Mouse (Mus musculus): ENCODE measurements around the gene Fam174a. TPM values are rescaled to one million over a fixed set of nuclear protein-coding genes. Genes with fewer than 3 reads are reported as not detected.

Fam174a gene
- total RNA-seq (2012; rRNA removed) = 4.4 and 4.7 TPM in 2 replicates

- Histone ChIP-seq H3K36me3 (ENCODE audit: control insufficient read depth, insufficient read depth, low read length, poor library complexity, severe bottlenecking) (no peaks in the 10 kb centered on the region), H3K9ac (ENCODE audit: insufficient read depth, low read depth, low read length, poor library complexity, severe bottlenecking) (peak within 1 kb of the TSS; percentile 76), H3K4me3 (ENCODE audit: insufficient read depth in 1 of 2, low read depth in 1 of 2, low read length in 2 of 2, poor library complexity in 1 of 2, severe bottlenecking in 1 of 2) (peak within 1 kb of the TSS; percentile 80 to 81), H3K9me3 (ENCODE audit: control insufficient read depth, insufficient read depth, low read depth, low read length) (no peaks in the 10 kb centered on the region), H3K4me1 (ENCODE audit: control insufficient read depth in 2 of 2, insufficient read depth in 2 of 2, low read length in 2 of 2, poor library complexity in 1 of 2) (peaks cover 0 to 5% of the 10 kb centered on the region in 2 experiments; a peak in 1 of 4 replicates), H3K27ac (ENCODE audit: insufficient read depth, low read depth, low read length, poor library complexity, severe bottlenecking) (no peak within 1 kb of the TSS)
- TF ChIP-seq ZC3H11A (IDR thresholded peaks at IDR 0.05; ENCODE audit: borderline replicate concordance, low read depth, low read length) (no peak), CHD2 (IDR thresholded peaks at IDR 0.05; ENCODE audit: low read depth, low read length) (no peak), MAFK (IDR thresholded peaks at IDR 0.05; ENCODE audit: insufficient read depth, low read depth, low read length) (no peak), HCFC1 (IDR thresholded peaks at IDR 0.05; ENCODE audit: borderline replicate concordance, insufficient read depth, low read length) (no peak), ZNF384 (IDR thresholded peaks at IDR 0.05; ENCODE audit: low read depth, low read length) (no peak)
- peak; percentile 74 for DNase-seq (ENCODE audit: low read depth, low spot score)
- in situ Hi-C loops (cut with MboI; ENCODE audit: low sequenced_read_pairs in 2 of 2, unreplicated experiment in 2 of 2) = no loop called here
Observed at GRCm38 (mm10) chr1:95313393-95314228, at the start of gene Fam174a. Gene Fam174a (plus strand): TSS chr1:95313623.

GRCm38 (mm10) chr1:95263843-95264242, 49.6 kb upstream of the Fam174a start:
- Histone ChIP-seq H3K9me3 (ENCODE audit: control insufficient read depth, insufficient read depth, low read depth, low read length) (no peaks in the 10 kb centered on the region), H3K9ac (ENCODE audit: insufficient read depth, low read depth, low read length, poor library complexity, severe bottlenecking) (no peak overlapping the region), H3K36me3 (ENCODE audit: control insufficient read depth, insufficient read depth, low read length, poor library complexity, severe bottlenecking) (no peaks in the 10 kb centered on the region), H3K4me3 (ENCODE audit: insufficient read depth in 1 of 2, low read depth in 1 of 2, low read length in 2 of 2, poor library complexity in 1 of 2, severe bottlenecking in 1 of 2) (no peak overlapping the region), H3K4me1 (ENCODE audit: control insufficient read depth in 2 of 2, insufficient read depth in 2 of 2, low read length in 2 of 2, poor library complexity in 1 of 2) (no peaks in the 10 kb centered on the region), H3K27ac (ENCODE audit: insufficient read depth, low read depth, low read length, poor library complexity, severe bottlenecking) (no peak overlapping the region)
- TF ChIP-seq ZC3H11A (IDR thresholded peaks at IDR 0.05; ENCODE audit: borderline replicate concordance, low read depth, low read length) (no peak), ZNF384 (IDR thresholded peaks at IDR 0.05; ENCODE audit: low read depth, low read length) (no peak), MAFK (IDR thresholded peaks at IDR 0.05; ENCODE audit: insufficient read depth, low read depth, low read length) (no peak), HCFC1 (IDR thresholded peaks at IDR 0.05; ENCODE audit: borderline replicate concordance, insufficient read depth, low read length) (no peak), CHD2 (IDR thresholded peaks at IDR 0.05; ENCODE audit: low read depth, low read length) (no peak)
- no peak for DNase-seq (ENCODE audit: low read depth, low spot score)
- in situ Hi-C loops (cut with MboI; ENCODE audit: low sequenced_read_pairs in 2 of 2, unreplicated experiment in 2 of 2) = no loop called here

- no peaks in the 10 kb centered on the region for H3K9me3 ChIP-seq (ENCODE audit: control insufficient read depth, insufficient read depth, low read depth, low read length)
- in situ Hi-C loops (cut with MboI; ENCODE audit: low sequenced_read_pairs in 2 of 2, unreplicated experiment in 2 of 2) = no loop called here
- DNase-seq (ENCODE audit: low read depth, low spot score) = no peak
- no peaks in the 10 kb centered on the region for H3K36me3 ChIP-seq (ENCODE audit: control insufficient read depth, insufficient read depth, low read length, poor library complexity, severe bottlenecking)
- H3K9ac ChIP-seq (ENCODE audit: insufficient read depth, low read depth, low read length, poor library complexity, severe bottlenecking) = no peak overlapping the region
- H3K27ac ChIP-seq (ENCODE audit: insufficient read depth, low read depth, low read length, poor library complexity, severe bottlenecking) = no peak overlapping the region
- H3K4me3 ChIP-seq (ENCODE audit: insufficient read depth in 1 of 2, low read depth in 1 of 2, low read length in 2 of 2, poor library complexity in 1 of 2, severe bottlenecking in 1 of 2) = no peak overlapping the region
- no peak for TF ChIP-seq ZNF384 (IDR thresholded peaks at IDR 0.05; ENCODE audit: low read depth, low read length)
- no peak for TF ChIP-seq MAFK (IDR thresholded peaks at IDR 0.05; ENCODE audit: insufficient read depth, low read depth, low read length)
- no peak for TF ChIP-seq HCFC1 (IDR thresholded peaks at IDR 0.05; ENCODE audit: borderline replicate concordance, insufficient read depth, low read length)
- TF ChIP-seq ZC3H11A (IDR thresholded peaks at IDR 0.05; ENCODE audit: borderline replicate concordance, low read depth, low read length) = no peak
- TF ChIP-seq CHD2 (IDR thresholded peaks at IDR 0.05; ENCODE audit: low read depth, low read length) = no peak
- H3K4me1 ChIP-seq (ENCODE audit: control insufficient read depth in 2 of 2, insufficient read depth in 2 of 2, low read length in 2 of 2, poor library complexity in 1 of 2) = no peaks in the 10 kb centered on the region
Observed at GRCm38 (mm10) chr1:95267950-95268724, 45.3 kb upstream of the Fam174a start.

GRCm38 (mm10) chr1:95273321-95273720, 40.1 kb upstream of the Fam174a start:
- no peak overlapping the region for H3K27ac ChIP-seq (ENCODE audit: insufficient read depth, low read depth, low read length, poor library complexity, severe bottlenecking)
- no peak overlapping the region for H3K4me3 ChIP-seq (ENCODE audit: insufficient read depth in 1 of 2, low read depth in 1 of 2, low read length in 2 of 2, poor library complexity in 1 of 2, severe bottlenecking in 1 of 2)
- H3K4me1 ChIP-seq (ENCODE audit: control insufficient read depth in 2 of 2, insufficient read depth in 2 of 2, low read length in 2 of 2, poor library complexity in 1 of 2) = no peaks in the 10 kb centered on the region; a peak in 1 of 4 replicates
- no peaks in the 10 kb centered on the region for H3K9me3 ChIP-seq (ENCODE audit: control insufficient read depth, insufficient read depth, low read depth, low read length)
- peak; percentile 15 for DNase-seq (ENCODE audit: low read depth, low spot score)
- in situ Hi-C loops (cut with MboI; ENCODE audit: low sequenced_read_pairs in 2 of 2, unreplicated experiment in 2 of 2) = no loop called here
- 0 out of 2 replicates have a peak, but pooled peaks have one; percentile 18 for TF ChIP-seq CHD2 (IDR thresholded peaks at IDR 0.05; ENCODE audit: low read depth, low read length)
- no peak for TF ChIP-seq ZNF384 (IDR thresholded peaks at IDR 0.05; ENCODE audit: low read depth, low read length)
- H3K36me3 ChIP-seq (ENCODE audit: control insufficient read depth, insufficient read depth, low read length, poor library complexity, severe bottlenecking) = no peaks in the 10 kb centered on the region
- no peak overlapping the region for H3K9ac ChIP-seq (ENCODE audit: insufficient read depth, low read depth, low read length, poor library complexity, severe bottlenecking)
